Mouse (Mus musculus) E14TG2a.4 (cell line): Measurements from ENCODE around the gene Retsat.

ENCODE experiments used
- H3K27me3 ChIP-seq: 2 replicates; pipeline ENCODE4 v1.6.1; 2014; ENCODE audit warnings: low read length, control low read depth; ENCODE audit not compliant: insufficient read depth
- H3K36me3 ChIP-seq: 2 replicates; pipeline ENCODE4 v1.6.1; 2014; ENCODE audit warnings: low read length, control low read depth; ENCODE audit not compliant: insufficient read depth
- H3K4me1 ChIP-seq: replicated peaks from 2 replicates; pipeline ENCODE4 v1.6.1; 2014; ENCODE audit warnings: low read depth, low read length, control low read depth
- H3K4me3 ChIP-seq: replicated peaks from 2 replicates; pipeline ENCODE4 v1.5.1; 2014; ENCODE audit warnings: mild to moderate bottlenecking, low read length
- H3K9me3 ChIP-seq: 2 replicates; pipeline ENCODE4 v1.6.1; 2014; ENCODE audit warnings: low read length, control low read depth
- CTCF ChIP-seq: conservative IDR thresholded peaks from 2 replicates; pipeline ENCODE4 v1.5.1; 2014; ENCODE audit warnings: low read length
- NANOG ChIP-seq: IDR thresholded peaks from 2 replicates; pipeline ENCODE4 v1.6.1; 2014; ENCODE audit warnings: borderline replicate concordance, low read length, mixed read lengths
- POU5F1 ChIP-seq: IDR thresholded peaks from 2 replicates; pipeline ENCODE4 v1.6.1; 2014; ENCODE audit warnings: low read length, borderline replicate concordance

Gene Retsat

DNA sequence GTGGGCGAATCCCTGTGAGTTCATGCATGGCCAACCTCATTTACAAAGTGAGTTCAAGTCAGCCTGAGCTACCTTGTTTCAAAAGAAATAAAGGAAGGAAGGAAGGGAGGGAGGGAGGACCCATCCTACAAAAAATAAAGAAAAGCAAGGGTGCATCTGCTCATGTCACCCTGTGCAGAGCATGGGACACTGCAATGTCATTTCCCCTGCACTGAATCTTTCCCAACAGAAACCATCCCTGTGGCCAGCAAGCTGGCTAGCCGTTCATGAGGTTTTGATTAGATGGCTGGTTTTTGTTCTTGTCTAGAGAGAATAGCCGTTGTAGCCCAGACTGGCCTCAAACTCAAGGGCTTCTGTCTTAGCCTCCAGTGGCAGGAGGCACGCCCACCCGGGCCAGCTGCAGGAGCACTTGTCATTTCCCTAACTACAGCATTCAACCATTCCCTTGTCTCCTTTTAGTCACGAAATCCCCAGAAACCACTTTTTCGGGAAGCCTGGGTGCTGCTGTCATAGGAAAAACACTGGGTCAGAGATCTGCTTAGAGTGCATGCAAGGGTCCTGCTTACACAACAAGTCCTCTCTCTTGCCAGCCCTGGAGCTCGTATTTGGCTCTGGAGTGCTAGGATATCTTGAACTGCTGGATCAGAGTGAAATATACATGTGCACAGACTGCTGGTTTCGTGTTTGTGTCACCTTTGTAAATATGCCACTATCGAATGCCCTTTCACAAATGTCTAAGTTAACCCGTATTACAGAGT is 16.5 kb upstream of the Retsat start:
- no peak for TF ChIP-seq POU5F1
- no peak for TF ChIP-seq NANOG
- TF ChIP-seq CTCF = no peak

DNA sequence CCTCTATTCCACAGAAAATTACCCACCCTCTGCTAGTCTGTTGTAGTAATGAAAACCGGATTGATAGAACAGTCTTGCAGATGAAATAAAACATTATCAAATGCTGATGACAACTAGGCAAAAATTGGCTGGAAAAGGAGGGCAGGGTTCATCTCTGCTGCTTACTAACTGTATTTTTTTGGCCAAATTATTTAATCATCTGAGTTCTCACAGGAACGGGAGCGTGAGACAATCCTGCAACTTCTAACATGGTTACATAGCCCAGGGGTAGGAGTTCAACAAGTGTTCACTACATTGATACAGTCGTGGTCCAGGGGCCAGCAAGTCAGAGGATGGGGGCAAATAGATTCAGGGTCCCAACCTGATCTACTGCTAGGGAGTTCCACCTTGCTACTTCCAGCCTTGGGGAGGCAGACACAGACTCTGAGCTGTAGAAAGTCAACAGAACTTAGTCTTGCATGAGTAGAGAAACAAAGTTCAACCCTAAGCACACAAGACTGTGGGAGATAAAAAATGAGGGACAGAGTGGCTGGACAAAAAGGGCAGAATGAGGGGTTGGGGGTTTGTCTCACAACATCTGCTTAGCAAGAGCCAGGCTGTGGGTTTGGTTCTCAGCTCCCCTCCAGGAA is 14.9 kb upstream of the Retsat start:
- H3K4me3 ChIP-seq = no peak overlapping the region
- no peaks in the 10 kb centered on the region for H3K27me3 ChIP-seq
- no peaks in the 10 kb centered on the region for H3K9me3 ChIP-seq
- no peak for TF ChIP-seq POU5F1
- no peak for TF ChIP-seq CTCF
- no peak for TF ChIP-seq NANOG
- peaks cover 16% of the 10 kb centered on the region for H3K4me1 ChIP-seq
- H3K36me3 ChIP-seq = 0 out of 2 replicates have a peak, but pooled peaks cover 17% of the 10 kb centered on the region

More for the DNA sequence above, 16.5 kb upstream of the Retsat start:
- H3K27me3 ChIP-seq = no peaks in the 10 kb centered on the region
- H3K36me3 ChIP-seq = peaks cover 30% of the 10 kb centered on the region
- H3K4me3 ChIP-seq = no peak overlapping the region
- H3K9me3 ChIP-seq = no peaks in the 10 kb centered on the region
- H3K4me1 ChIP-seq = peaks cover 16% of the 10 kb centered on the region

GRCm38 (mm10) chr6:72584154-72584553 is 14.1 kb upstream of the Retsat start:
- TF ChIP-seq NANOG (no peak), CTCF (no peak), POU5F1 (no peak)
- Histone ChIP-seq H3K36me3 (0 out of 2 replicates have a peak, but pooled peaks cover 15% of the 10 kb centered on the region), H3K9me3 (no peaks in the 10 kb centered on the region), H3K4me1 (peaks cover 16% of the 10 kb centered on the region), H3K4me3 (no peak overlapping the region), H3K27me3 (no peaks in the 10 kb centered on the region)

DNA sequence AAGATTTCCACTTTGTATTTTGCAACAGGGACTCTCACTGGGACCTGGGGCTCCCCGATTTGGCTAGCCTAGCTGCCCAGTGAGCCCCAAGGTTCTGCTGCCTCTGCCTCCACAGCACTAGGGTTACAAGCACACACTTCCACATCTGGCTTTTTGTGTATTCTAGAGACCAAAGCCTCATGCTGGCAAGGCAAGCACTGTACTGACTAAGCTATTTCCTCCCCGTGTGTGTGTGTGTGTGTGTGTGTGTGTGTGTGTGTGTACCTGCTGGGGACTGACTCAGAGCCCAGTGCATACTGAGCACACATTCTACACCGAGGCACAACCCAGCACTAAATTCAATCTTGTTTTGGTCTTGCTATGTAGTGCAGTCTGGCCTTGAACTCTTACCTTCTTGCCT is 11.6 kb upstream of the Retsat start:
- 0 out of 2 replicates have a peak, but pooled peaks cover 4% of the 10 kb centered on the region for H3K36me3 ChIP-seq
- H3K4me3 ChIP-seq = no peak overlapping the region
- H3K9me3 ChIP-seq = no peaks in the 10 kb centered on the region
- no peak for TF ChIP-seq POU5F1
- TF ChIP-seq CTCF = no peak
- H3K27me3 ChIP-seq = no peaks in the 10 kb centered on the region
- peaks cover 14% of the 10 kb centered on the region for H3K4me1 ChIP-seq

DNA sequence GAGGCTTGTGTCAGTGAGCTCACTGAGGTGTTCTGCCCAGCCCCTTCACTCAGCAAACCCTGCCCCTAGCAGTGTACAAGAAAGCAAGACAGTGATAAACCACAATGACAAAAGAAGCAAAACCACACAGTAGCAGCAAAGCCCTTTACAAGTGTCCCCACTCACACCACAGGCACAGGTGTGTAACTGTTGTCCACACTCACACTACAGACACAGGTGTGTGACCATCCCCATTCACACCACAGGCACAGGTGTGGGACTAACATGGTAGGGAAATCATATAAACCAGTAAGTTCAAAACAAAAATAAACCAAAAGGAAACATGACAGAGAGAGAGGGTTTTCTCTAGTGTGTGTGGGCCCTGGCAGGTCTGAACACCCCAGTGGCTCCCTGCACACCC is 10.0 kb upstream of the Retsat start:
- no peak for TF ChIP-seq CTCF
- no peak for TF ChIP-seq POU5F1
- TF ChIP-seq NANOG = no peak
- H3K9me3 ChIP-seq = no peaks in the 10 kb centered on the region
- 0 out of 2 replicates have a peak, but pooled peaks cover 4% of the 10 kb centered on the region for H3K36me3 ChIP-seq
- no peak overlapping the region for H3K4me3 ChIP-seq
- 0 out of 2 replicates have a peak, but pooled peaks cover 8% of the 10 kb centered on the region for H3K4me1 ChIP-seq
- H3K27me3 ChIP-seq = no peaks in the 10 kb centered on the region

DNA sequence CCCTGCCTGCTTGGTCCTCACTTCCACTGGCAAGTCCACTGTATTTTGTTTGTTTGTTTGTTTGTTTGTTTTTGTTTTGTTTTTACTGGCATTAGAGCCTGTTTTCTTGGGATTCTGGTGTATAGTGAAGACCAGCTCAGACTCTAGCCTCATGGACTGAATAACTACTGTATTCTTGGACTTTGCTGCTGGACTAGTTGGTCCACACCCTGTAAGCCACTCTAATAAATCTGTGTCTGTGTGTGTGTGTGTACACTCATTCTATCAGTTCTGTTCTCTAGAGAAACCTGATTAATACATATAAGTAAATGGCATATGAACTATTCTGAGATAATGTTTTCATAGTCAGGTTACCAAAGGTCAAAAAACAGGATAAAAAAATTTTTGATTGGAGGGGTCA is 8.2 kb upstream of the Retsat start:
- Histone ChIP-seq H3K4me1 (0 out of 2 replicates have a peak, but pooled peaks cover 3% of the 10 kb centered on the region), H3K4me3 (no peak overlapping the region), H3K27me3 (no peaks in the 10 kb centered on the region), H3K9me3 (no peaks in the 10 kb centered on the region), H3K36me3 (0 out of 2 replicates have a peak, but pooled peaks cover 10% of the 10 kb centered on the region)
- TF ChIP-seq POU5F1 (no peak), CTCF (no peak), NANOG (no peak)

GRCm38 (mm10) chr6:72593011-72593803 is 5.1 kb upstream of the Retsat start:
- no peaks in the 10 kb centered on the region; the same call in 1 of the 2 replicates for H3K27me3 ChIP-seq
- TF ChIP-seq POU5F1 (no peak), NANOG (no peak), CTCF (no peak)
- H3K4me3 ChIP-seq = no peak overlapping the region
- peaks cover 15% of the 10 kb centered on the region for H3K4me1 ChIP-seq
- H3K36me3 ChIP-seq = 0 out of 2 replicates have a peak, but pooled peaks cover 6% of the 10 kb centered on the region
- H3K9me3 ChIP-seq = no peaks in the 10 kb centered on the region

- 0 out of 2 replicates have a peak, but pooled peaks cover 6% of the 10 kb centered on the region for H3K36me3 ChIP-seq
- H3K4me1 ChIP-seq = peaks cover 20% of the 10 kb centered on the region
- H3K27me3 ChIP-seq = no peaks in the 10 kb centered on the region; the same call in 1 of the 2 replicates
- no peak overlapping the region for H3K4me3 ChIP-seq
- no peaks in the 10 kb centered on the region for H3K9me3 ChIP-seq
- no peak for TF ChIP-seq POU5F1
- TF ChIP-seq NANOG = no peak
- TF ChIP-seq CTCF = no peak
These were observed 4.4 kb upstream of the Retsat start for GRCm38 (mm10) chr6:72593914-72594313.
